Mouse (Mus musculus) liver, adult 2 months (tissue): Measurements from ENCODE around the gene Frmd4a.

Source experiments
- CTCF ChIP-seq: fragments of 200-500 bp; IDR thresholded peaks from 2 replicates; pipeline ENCODE4 v1.5.1; 2011; ENCODE audit warnings: low read depth, low read length, control low read depth
- POLR2A ChIP-seq: fragments of 200-500 bp; IDR thresholded peaks from 2 replicates; pipeline ENCODE4 v1.6.1; 2011; ENCODE audit warnings: low read length, control low read depth; ENCODE audit not compliant: insufficient read depth; ENCODE audit errors: extremely low read depth

DNA sequence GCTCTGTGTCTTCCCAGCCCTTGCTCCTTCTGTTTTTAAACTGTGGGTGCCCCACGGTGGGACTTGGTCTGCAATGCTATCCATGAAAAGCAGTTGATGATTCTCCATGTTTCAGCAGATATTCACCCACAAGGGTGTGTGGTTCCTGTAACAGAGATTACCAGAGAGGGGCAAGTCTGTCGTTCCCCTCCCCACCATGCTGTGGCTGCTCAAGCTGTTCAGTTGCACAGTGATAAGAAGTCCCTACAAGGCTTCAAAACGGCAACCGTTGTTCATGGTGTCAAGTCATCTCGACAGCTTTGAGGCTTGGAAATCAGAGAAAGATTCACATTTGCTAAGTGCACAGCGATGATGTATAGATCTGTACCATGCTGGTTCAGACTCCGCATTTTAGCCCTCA, 449.8 kb downstream of the Frmd4a start:
- TF ChIP-seq CTCF (no peak), POLR2A (no peak)
